Mouse (Mus musculus): Measurements from ENCODE around the gene Psmd4.
A peak's percentile ranks its signal among the peaks of the same experiment; 100 is the strongest.
"Not testable (repeated sequence)": the region's sequence is repeated elsewhere in the genome, so short reads cannot be mapped to it uniquely, and the experiment has no call there.

Psmd4 gene

GRCm38 (mm10) chr3:95042166-95042837 is at the start of gene Psmd4:
Gene Psmd4 (minus strand): TSS chr3:95042614.
- DNase-seq: peak; percentile 99

- no peak for DNase-seq
Observed at GRCm38 (mm10) chr3:95088071-95088470, 45.7 kb upstream of the Psmd4 start.

GRCm38 (mm10) chr3:95071606-95072005 is 29.2 kb upstream of the Psmd4 start:
- DNase-seq: peak in 1 of 2 experiments; percentile 16

GRCm38 (mm10) chr3:95066570-95066969 is 24.2 kb upstream of the Psmd4 start:
- no peak for DNase-seq

- DNase-seq: no peak
Observed at GRCm38 (mm10) chr3:95066095-95066494, 23.7 kb upstream of the Psmd4 start.

GRCm38 (mm10) chr3:95065553-95065952 is 23.1 kb upstream of the Psmd4 start:
- DNase-seq: no peak

- DNase-seq: no peak
Observed at GRCm38 (mm10) chr3:95063741-95064140, 21.3 kb upstream of the Psmd4 start.

- no peak for DNase-seq
Observed at GRCm38 (mm10) chr3:95058078-95058477, 15.7 kb upstream of the Psmd4 start.

- no peak for DNase-seq
Observed at GRCm38 (mm10) chr3:95056275-95056674, 13.9 kb upstream of the Psmd4 start.

GRCm38 (mm10) chr3:95054481-95055260 is 12.3 kb upstream of the Psmd4 start:
- DNase-seq: peak in 1 of 2 experiments; percentile 23

- DNase-seq: peak; percentile 48 to 58
Observed at GRCm38 (mm10) chr3:95053701-95054100, 11.3 kb upstream of the Psmd4 start.

GRCm38 (mm10) chr3:95052959-95053358 is 10.5 kb upstream of the Psmd4 start:
- peak; percentile 68 to 72 for DNase-seq

GRCm38 (mm10) chr3:95047914-95048313 is 5.5 kb upstream of the Psmd4 start:
- no peak for DNase-seq

- DNase-seq: no peak
Observed at GRCm38 (mm10) chr3:95046462-95047057, 4.1 kb upstream of the Psmd4 start.

- DNase-seq: no peak
Observed at GRCm38 (mm10) chr3:95043251-95043650, 837 bp upstream of the Psmd4 start.

GRCm38 (mm10) chr3:95042838-95043229 is 420 bp upstream of the Psmd4 start:
- no peak for DNase-seq

GRCm38 (mm10) chr3:95041625-95042024 is 789 bp downstream of the Psmd4 start:
- DNase-seq: no peak

GRCm38 (mm10) chr3:95029953-95030352 is 12.5 kb downstream of the Psmd4 start:
- DNase-seq: no peak

GRCm38 (mm10) chr3:95029291-95029827 is 13.1 kb downstream of the Psmd4 start:
- not testable (repeated sequence) for DNase-seq

GRCm38 (mm10) chr3:95028603-95029002 is 13.8 kb downstream of the Psmd4 start:
- no peak for DNase-seq

- DNase-seq: no peak
Observed at GRCm38 (mm10) chr3:95027701-95028100, 14.7 kb downstream of the Psmd4 start.

GRCm38 (mm10) chr3:95027057-95027645 is 15.3 kb downstream of the Psmd4 start:
- no peak for DNase-seq

- DNase-seq: no peak
Observed at GRCm38 (mm10) chr3:95025202-95025601, 17.2 kb downstream of the Psmd4 start.
